Mouse (Mus musculus): ENCODE data around the gene Sorbs1. TPM values are rescaled to one million over a fixed set of nuclear protein-coding genes. Genes with fewer than 3 reads are reported as not detected.
A peak's percentile ranks its signal among the peaks of the same experiment; 100 is the strongest.

The Sorbs1 gene
- polyA plus RNA-seq, 1 experiment from 2014 or later: 84.1 TPM

DNA sequence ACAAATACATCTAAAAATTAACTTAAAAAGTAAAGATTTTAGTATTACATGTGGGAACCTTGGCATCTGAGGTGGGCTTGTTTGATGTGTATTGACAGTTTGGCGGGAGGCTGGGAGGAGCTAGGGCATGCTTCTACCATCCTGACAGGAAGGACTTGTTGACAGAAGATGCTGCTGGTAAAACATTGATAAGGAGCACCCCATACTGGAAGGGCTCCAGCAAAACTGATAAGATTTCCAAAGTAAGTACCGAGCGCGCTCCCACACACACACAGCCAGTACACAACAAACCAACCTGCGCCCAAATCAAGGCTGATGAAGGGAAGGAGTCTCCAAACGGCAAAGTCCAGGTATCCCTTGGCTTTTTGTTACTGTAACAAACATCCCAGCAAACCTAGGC, 22.9 kb upstream of the Sorbs1 start:
- Histone ChIP-seq H3K9ac (no peak overlapping the region), H3K9me3 (replicated peaks) (no peaks in the 10 kb centered on the region), H3K4me1 (no peaks in the 10 kb centered on the region), H3K4me3 (no peak overlapping the region), H3K27me3 (no peaks in the 10 kb centered on the region), H3K27ac (no peak overlapping the region), H3K4me2 (no peak overlapping the region), H3K36me3 (ENCODE audit: poor library complexity, severe bottlenecking) (no peaks in the 10 kb centered on the region)
- WGBS: 93% methylated on average over 6 of the region's 6 CpGs
- ATAC-seq: no peak

DNA sequence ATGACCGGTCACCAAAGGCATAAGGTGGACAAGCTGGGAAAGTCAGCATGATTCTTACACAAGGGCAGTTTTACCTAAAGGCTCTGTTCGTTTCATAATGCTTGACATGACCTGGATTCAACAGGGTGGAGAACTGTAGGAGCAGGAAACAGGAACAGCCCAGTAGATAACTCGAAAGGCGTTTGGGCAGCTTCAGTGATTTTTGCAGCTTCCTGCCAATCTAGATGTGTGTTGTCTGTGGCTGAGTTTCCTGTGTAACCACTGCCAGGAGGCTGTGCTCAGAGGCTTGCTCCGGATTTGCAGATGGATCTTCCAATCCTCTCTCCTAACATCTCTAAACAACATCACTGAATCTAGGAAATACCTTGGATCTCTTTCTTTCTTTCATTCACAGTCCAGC, 18.9 kb upstream of the Sorbs1 start:
- no peak overlapping the region for H3K9ac ChIP-seq
- no peaks in the 10 kb centered on the region for H3K4me1 ChIP-seq
- H3K36me3 ChIP-seq (ENCODE audit: poor library complexity, severe bottlenecking): no peaks in the 10 kb centered on the region
- no peak for ATAC-seq
- H3K4me2 ChIP-seq: no peak overlapping the region
- no peak overlapping the region for H3K4me3 ChIP-seq
- no peak overlapping the region for H3K27ac ChIP-seq
- WGBS: 88% methylated on average over 5 of the region's 5 CpGs
- H3K27me3 ChIP-seq: no peaks in the 10 kb centered on the region
- H3K9me3 ChIP-seq (replicated peaks): no peaks in the 10 kb centered on the region

DNA sequence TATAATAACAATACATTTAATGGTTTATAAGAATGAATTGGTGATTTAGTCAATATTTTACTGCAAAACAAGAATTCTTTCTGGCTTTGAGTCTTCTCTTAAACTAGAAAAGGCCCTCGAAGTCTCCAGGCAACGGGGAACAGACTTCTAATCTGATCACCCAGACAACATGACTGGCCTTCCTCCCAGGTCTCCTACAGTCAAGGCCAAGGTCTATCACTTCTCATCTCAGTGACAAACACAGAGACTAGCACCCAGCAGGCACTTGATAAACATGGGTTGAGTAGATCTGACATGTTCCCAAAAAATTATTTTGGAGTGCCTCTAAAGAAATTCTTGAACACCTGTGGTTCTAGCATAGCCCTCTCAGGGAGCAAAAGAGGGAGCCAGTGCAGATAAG, 16.7 kb upstream of the Sorbs1 start:
- Histone ChIP-seq H3K9me3 (replicated peaks) (no peaks in the 10 kb centered on the region), H3K36me3 (ENCODE audit: poor library complexity, severe bottlenecking) (no peaks in the 10 kb centered on the region), H3K4me1 (no peaks in the 10 kb centered on the region), H3K4me2 (no peak overlapping the region), H3K9ac (no peak overlapping the region), H3K27me3 (no peaks in the 10 kb centered on the region), H3K27ac (no peak overlapping the region), H3K4me3 (no peak overlapping the region)
- no peak for ATAC-seq
- WGBS: 93% methylated on average over 2 of the region's 2 CpGs

DNA sequence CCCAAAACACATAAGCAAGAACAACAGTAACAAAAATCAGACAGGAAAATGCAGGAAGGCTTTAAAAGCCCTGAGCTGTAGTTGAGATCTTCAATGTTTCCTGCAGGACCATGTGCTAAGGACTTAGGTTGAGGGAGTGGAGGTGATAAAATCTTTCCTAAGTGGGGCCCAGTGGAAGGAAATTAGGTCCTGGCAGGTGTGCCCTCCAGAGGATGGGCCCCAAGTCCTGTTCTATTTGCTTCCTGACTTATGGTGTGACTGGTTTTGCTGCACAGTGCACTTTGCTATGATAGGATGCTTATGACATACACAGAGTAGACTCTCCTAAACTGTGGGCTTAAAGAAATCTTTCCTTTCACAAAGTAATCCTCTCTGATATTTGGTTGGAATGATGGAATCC, 14.7 kb upstream of the Sorbs1 start:
- no peaks in the 10 kb centered on the region for H3K27me3 ChIP-seq

DNA sequence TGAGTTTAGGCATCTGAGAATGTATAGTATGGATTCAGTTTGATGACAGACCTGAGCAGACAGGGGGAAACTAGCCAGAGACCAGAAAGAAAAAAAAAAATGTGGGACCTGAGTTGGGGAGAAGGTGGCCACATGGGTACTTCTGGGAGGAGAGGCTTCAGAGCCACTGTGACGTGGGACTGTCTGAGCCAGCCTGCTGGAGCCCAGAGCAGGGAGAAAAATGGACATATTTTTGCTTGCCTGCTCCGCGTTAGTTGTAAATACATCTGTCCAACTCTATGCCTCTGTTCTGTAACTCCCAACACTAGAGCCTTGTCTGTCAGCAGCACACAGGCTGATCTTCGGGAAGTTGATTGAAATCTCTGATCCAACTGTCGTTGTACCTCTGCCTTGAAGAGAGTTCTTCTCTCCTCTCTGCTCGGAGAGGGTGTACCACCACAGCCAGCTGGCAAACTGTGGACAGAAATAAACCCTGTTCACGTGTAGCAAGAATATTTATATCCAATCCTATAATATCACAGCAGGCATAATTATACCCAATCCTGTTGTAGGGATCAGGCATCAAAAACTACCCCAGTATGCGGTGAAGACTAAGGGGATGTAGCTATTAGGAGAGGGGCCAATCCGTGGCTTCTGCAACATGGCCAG, 12.9 kb upstream of the Sorbs1 start:
- no peaks in the 10 kb centered on the region for H3K4me1 ChIP-seq
- no peaks in the 10 kb centered on the region for H3K27me3 ChIP-seq
- H3K4me2 ChIP-seq: no peak overlapping the region
- H3K9ac ChIP-seq: no peak overlapping the region
- WGBS: 86% methylated on average over 9 of the region's 9 CpGs
- H3K9me3 ChIP-seq (replicated peaks): no peaks in the 10 kb centered on the region
- H3K36me3 ChIP-seq (ENCODE audit: poor library complexity, severe bottlenecking): no peaks in the 10 kb centered on the region
- no peak overlapping the region for H3K27ac ChIP-seq
- H3K4me3 ChIP-seq: no peak overlapping the region
- ATAC-seq: no peak

More for the DNA sequence above, 14.7 kb upstream of the Sorbs1 start:
- ATAC-seq: no peak
- Histone ChIP-seq H3K4me2 (no peak overlapping the region), H3K9ac (no peak overlapping the region), H3K36me3 (ENCODE audit: poor library complexity, severe bottlenecking) (no peaks in the 10 kb centered on the region), H3K9me3 (replicated peaks) (no peaks in the 10 kb centered on the region), H3K4me3 (no peak overlapping the region), H3K27ac (no peak overlapping the region), H3K4me1 (no peaks in the 10 kb centered on the region)

DNA sequence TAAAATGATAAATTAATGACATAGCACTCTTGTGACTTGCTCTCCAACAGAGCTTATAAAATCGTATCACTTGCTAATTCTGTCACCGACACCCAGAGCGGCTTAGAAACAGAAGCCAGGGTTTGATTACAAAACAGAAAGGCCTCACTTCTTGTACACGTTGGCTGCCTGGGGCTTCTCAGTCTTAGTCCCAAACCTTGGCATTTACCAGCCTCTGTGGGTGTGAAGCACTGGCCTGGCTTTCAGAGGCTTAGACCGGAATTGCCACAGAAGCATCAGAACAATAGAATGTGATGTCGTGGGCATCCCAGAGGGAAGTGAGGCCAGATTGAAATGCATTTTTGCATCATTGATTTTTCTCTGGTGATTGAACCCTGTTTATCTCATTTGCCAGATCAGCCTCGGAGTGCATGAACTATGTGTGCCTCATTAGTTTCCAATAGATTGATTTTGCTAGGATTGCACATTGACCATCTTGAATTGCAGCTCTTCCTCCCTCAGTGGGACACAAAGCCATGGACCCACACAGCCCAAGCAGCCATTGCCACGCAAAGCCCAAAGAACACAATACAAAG, 9.9 kb upstream of the Sorbs1 start:
- no peak for ATAC-seq
- Histone ChIP-seq H3K4me3 (no peak overlapping the region), H3K9me3 (replicated peaks) (no peaks in the 10 kb centered on the region), H3K27me3 (no peaks in the 10 kb centered on the region), H3K27ac (no peak overlapping the region), H3K36me3 (ENCODE audit: poor library complexity, severe bottlenecking) (no peaks in the 10 kb centered on the region), H3K9ac (no peak overlapping the region), H3K4me1 (no peaks in the 10 kb centered on the region), H3K4me2 (no peak overlapping the region)
- WGBS: 52% methylated on average over 8 of the region's 8 CpGs

DNA sequence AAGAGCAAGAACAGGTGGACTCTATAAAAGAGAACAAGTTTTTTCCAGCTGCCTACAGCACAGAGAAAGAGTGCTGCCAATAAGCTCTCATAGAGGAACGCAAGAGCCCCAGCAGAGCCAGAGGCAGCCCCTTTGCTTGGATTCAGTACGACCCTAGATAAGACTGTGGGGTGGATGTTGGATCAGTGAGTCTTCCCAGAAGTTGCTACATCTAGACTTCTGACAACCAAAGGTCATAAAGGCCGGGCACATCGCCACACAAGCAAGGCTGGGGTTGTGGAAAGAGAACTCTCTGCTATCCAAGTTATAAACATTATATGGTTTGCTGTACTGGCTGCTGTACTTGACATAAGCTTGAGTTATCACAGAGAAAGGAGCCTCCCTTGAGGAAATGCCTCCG, 6.8 kb upstream of the Sorbs1 start:
- no peak overlapping the region for H3K9ac ChIP-seq
- no peaks in the 10 kb centered on the region for H3K36me3 ChIP-seq (ENCODE audit: poor library complexity, severe bottlenecking)
- WGBS: 91% methylated on average over 5 of the region's 5 CpGs
- no peak overlapping the region for H3K27ac ChIP-seq
- ATAC-seq: no peak
- H3K4me3 ChIP-seq: no peak overlapping the region
- no peaks in the 10 kb centered on the region for H3K9me3 ChIP-seq (replicated peaks)
- H3K27me3 ChIP-seq: no peaks in the 10 kb centered on the region
- no peak overlapping the region for H3K4me2 ChIP-seq
- no peaks in the 10 kb centered on the region for H3K4me1 ChIP-seq

- WGBS: 79% methylated on average over 1 of the region's 1 CpGs
- no peak overlapping the region for H3K4me2 ChIP-seq
- H3K9me3 ChIP-seq (replicated peaks): no peaks in the 10 kb centered on the region
- H3K27ac ChIP-seq: no peak overlapping the region
- ATAC-seq: no peak
- no peaks in the 10 kb centered on the region for H3K4me1 ChIP-seq
- H3K36me3 ChIP-seq (ENCODE audit: poor library complexity, severe bottlenecking): no peaks in the 10 kb centered on the region
- H3K27me3 ChIP-seq: no peaks in the 10 kb centered on the region
- H3K9ac ChIP-seq: no peak overlapping the region
- H3K4me3 ChIP-seq: no peak overlapping the region
Observed at GRCm38 (mm10) chr19:40518706-40519105, 5.1 kb upstream of the Sorbs1 start.

DNA sequence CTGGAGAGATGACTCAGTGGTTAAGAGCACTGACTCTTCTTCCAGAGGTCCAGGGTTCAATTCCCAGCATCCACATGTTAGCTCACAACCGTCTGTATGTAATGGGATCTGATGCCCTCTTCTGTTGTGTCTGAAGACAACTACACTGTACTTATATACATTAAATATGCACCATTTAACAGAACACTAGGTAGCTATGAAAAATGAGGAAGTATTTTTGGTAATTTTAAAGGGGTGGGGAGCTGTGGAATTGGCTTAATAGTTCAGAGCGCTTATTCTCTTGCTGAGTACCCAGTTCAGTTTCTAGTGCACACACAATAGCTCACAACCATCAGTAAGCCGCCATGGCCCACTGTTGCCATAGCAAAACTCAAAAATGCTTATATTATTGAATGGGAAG, 2.0 kb upstream of the Sorbs1 start:
- no peak overlapping the region for H3K27ac ChIP-seq
- H3K36me3 ChIP-seq (ENCODE audit: poor library complexity, severe bottlenecking): no peaks in the 10 kb centered on the region
- H3K9ac ChIP-seq: no peak overlapping the region
- no peak for ATAC-seq
- 88% methylated on average over 3 of the region's 3 CpGs for WGBS
- no peaks in the 10 kb centered on the region for H3K27me3 ChIP-seq
- no peak overlapping the region for H3K4me2 ChIP-seq
- peaks cover 18% of the 10 kb centered on the region for H3K4me1 ChIP-seq
- no peaks in the 10 kb centered on the region for H3K9me3 ChIP-seq (replicated peaks)
- no peak overlapping the region for H3K4me3 ChIP-seq

DNA sequence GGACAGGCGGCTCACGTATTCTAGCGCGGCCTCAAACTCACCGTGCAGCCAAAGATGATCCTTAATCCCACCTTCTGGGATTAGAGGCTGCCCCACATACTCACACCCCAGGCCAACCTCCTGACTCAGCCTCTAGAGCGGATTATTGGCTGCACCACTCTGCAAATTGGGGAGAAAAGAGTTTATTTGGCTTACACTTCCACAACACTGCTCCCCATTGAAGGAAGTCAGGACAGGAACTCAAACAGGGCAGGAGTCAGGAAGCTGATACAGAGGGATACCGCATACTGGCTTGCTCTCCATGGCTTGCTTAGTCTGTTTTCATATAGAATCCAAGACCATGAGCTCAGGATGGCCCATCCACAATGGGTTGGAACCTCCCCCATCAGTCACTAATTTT, 797 bp upstream of the Sorbs1 start:
- peaks cover 27% of the 10 kb centered on the region for H3K4me1 ChIP-seq
- H3K4me2 ChIP-seq: no peak overlapping the region
- no peak overlapping the region for H3K27ac ChIP-seq
- 82% methylated on average over 7 of the region's 7 CpGs for WGBS
- no peak for ATAC-seq
- H3K36me3 ChIP-seq (ENCODE audit: poor library complexity, severe bottlenecking): no peaks in the 10 kb centered on the region
- no peaks in the 10 kb centered on the region for H3K27me3 ChIP-seq
- no peaks in the 10 kb centered on the region for H3K9me3 ChIP-seq (replicated peaks)
- H3K4me3 ChIP-seq: no peak overlapping the region
- no peak overlapping the region for H3K9ac ChIP-seq

GRCm38 (mm10) chr19:40512500-40513421, 818 bp downstream of the Sorbs1 start:
- Histone ChIP-seq H3K9ac (peak overlapping the region; percentile 91), H3K9me3 (replicated peaks) (no peaks in the 10 kb centered on the region), H3K4me1 (peaks cover 32% of the 10 kb centered on the region), H3K27me3 (no peaks in the 10 kb centered on the region), H3K27ac (peak overlapping the region; percentile 88), H3K4me3 (peak overlapping the region; percentile 80), H3K36me3 (ENCODE audit: poor library complexity, severe bottlenecking) (no peaks in the 10 kb centered on the region), H3K4me2 (peak overlapping the region; percentile 85)
- under 1% methylated on average over 34 of the region's 34 CpGs for WGBS
- peak; percentile 48 for ATAC-seq

GRCm38 (mm10) chr19:40511679-40512309, 1.8 kb downstream of the Sorbs1 start:
- Histone ChIP-seq H3K27ac (no peak overlapping the region), H3K9me3 (replicated peaks) (no peaks in the 10 kb centered on the region), H3K9ac (peak overlapping the region; percentile 91), H3K36me3 (ENCODE audit: poor library complexity, severe bottlenecking) (no peaks in the 10 kb centered on the region), H3K4me2 (peak overlapping the region; percentile 85), H3K4me1 (peaks cover 32% of the 10 kb centered on the region), H3K4me3 (peak overlapping the region; percentile 80), H3K27me3 (no peaks in the 10 kb centered on the region)
- WGBS: 29% methylated on average over 5 of the region's 5 CpGs
- no peak for ATAC-seq
